ENCODE assay signal across 8 mouse cellular contexts in the genomic region with DNA sequence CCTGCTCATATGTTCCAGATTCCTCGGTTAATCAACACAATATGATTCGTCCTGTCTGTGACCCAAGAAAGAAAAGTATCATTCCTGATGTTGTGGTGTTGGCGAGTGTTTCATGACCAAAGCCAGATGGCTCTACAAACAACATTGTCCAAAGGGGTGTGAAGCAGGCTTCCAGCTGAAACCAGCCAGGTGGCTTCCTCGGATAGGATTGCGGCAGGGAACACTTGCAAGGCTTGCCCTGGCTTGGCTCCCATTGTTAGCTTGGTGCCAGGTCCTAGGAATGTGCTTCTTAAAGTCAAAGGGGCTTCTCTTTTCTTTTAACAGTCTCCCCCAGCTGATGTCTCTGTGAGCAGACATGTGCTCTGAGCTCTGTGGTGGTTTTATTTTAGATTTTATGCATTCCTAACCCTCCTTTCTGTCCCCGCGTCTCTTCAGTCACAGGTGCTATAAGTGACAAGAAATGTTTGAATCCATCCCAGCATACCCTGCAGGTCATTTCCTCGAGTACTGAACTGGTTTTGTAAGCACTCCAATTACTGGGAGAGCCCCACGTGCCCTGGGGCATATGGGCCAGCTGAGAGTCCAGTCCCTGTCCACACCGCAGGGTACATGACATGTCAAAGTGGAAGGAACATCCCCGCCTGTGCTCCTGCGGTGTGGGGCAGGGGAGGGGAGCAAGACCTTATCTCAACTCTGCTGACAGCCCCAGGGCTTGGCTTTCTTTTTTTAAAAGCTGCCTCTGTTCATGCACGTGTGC.
DNase-seq lines count a peak whose midpoint lies in the region; ATAC-seq and TF ChIP-seq lines count a peak whose summit lies in the region.

No protein-coding gene starts in this region.

- H3K27me3 ChIP-seq in heart, adult 2 months (ENCODE audit: control insufficient read depth, insufficient read depth, low read length): no peaks in the 10 kb centered on the region
- no peaks in the 10 kb centered on the region for H3K27me3 ChIP-seq in limb, embryonic 11.5 days (ENCODE audit: control insufficient read depth, insufficient read depth, low read length)
- no peaks in the 10 kb centered on the region for H3K27me3 ChIP-seq in intestine, embryonic 16.5 days (replicated peaks; ENCODE audit: control insufficient read depth, insufficient read depth, low read length)

- no peaks in the 10 kb centered on the region for H3K9me3 ChIP-seq in limb, embryonic 11.5 days (ENCODE audit: control insufficient read depth, low read length)
- H3K9me3 ChIP-seq in intestine, embryonic 16.5 days (ENCODE audit: control insufficient read depth, low read length): no peaks in the 10 kb centered on the region

- no peak overlapping the region for H3K4me2 ChIP-seq in limb, embryonic 11.5 days (ENCODE audit: low read depth, severe bottlenecking)
- H3K4me2 ChIP-seq in intestine, embryonic 16.5 days (ENCODE audit: low read depth, low read length): no peak overlapping the region

- no peaks in the 10 kb centered on the region for H3K79me2 ChIP-seq in heart, adult 2 months (replicated peaks; ENCODE audit: control insufficient read depth, insufficient read depth, low read length)

- no peak overlapping the region for H3K4me3 ChIP-seq in layer of hippocampus, adult 2 months
- H3K4me3 ChIP-seq in heart, adult 2 months: no peak overlapping the region
- no peak overlapping the region for H3K4me3 ChIP-seq in limb, embryonic 11.5 days (ENCODE audit: low read depth, low read length)
- no peak overlapping the region for H3K4me3 ChIP-seq in intestine, embryonic 16.5 days (ENCODE audit: low read length)

- no peak for ATAC-seq in limb, embryonic 11.5 days (ENCODE audit: insufficient number of reproducible peaks, low FRiP score, low TSS enrichment, low read depth)
- ATAC-seq in intestine, embryonic 16.5 days: no peak

- TF ChIP-seq CTCF in layer of hippocampus, adult 2 months (conservative IDR thresholded peaks at IDR 0.05): no peak
- no peak for TF ChIP-seq CTCF in heart, adult 2 months (IDR thresholded peaks at IDR 0.05)

- 30% methylated on average over 13 of the region's 13 CpGs for WGBS in heart, adult 2 months
- 54% methylated on average over 13 of the region's 13 CpGs for WGBS in limb, embryonic 11.5 days
- 62% methylated on average over 13 of the region's 13 CpGs for WGBS in intestine, embryonic 16.5 days

- intact Hi-C loops in heart, adult 2 months (cut with DNase I): loop anchor here (5.0 kb wide), 2 partner anchors 36 to 139 kb away; no protein-coding TSS in a partner anchor

- no peak for TF ChIP-seq POLR2A in heart, adult 2 months (IDR thresholded peaks at IDR 0.05; ENCODE audit: insufficient read depth, low read depth, low read length)

- no peak overlapping the region; the same call in 1 of the 2 replicates for H3K9ac ChIP-seq in heart, adult 2 months (ENCODE audit: low read depth, low read length)
- no peak overlapping the region for H3K9ac ChIP-seq in limb, embryonic 11.5 days (ENCODE audit: low read length)
- H3K9ac ChIP-seq in intestine, embryonic 16.5 days (ENCODE audit: low read depth, low read length): no peak overlapping the region

- no peak for DNase-seq in layer of hippocampus, adult 2 months (ENCODE audit: low spot score in 2 of 2)
- DNase-seq in layer of hippocampus, adult 9-11 months: no peak
- DNase-seq in cerebellum, adult 9-10 months: peak; percentile 97
- peak; percentile 49 to 55 for DNase-seq in heart, adult 2 months
- peak; percentile 30 for DNase-seq in limb, embryonic 11.5 days (ENCODE audit: low spot score)
- DNase-seq in layer of hippocampus, adult 8-10 months (ENCODE audit: low spot score in 2 of 2): no peak
- no peak for DNase-seq in thymus, postnatal 0 days (ENCODE audit: low spot score)

- peak overlapping the region; percentile 86 for H3K27ac ChIP-seq in layer of hippocampus, adult 2 months
- peak overlapping the region; percentile 11; the same call in 1 of the 2 replicates for H3K27ac ChIP-seq in heart, adult 2 months
- no peak overlapping the region for H3K27ac ChIP-seq in limb, embryonic 11.5 days (replicated peaks; ENCODE audit: low read depth, low read length)
- H3K27ac ChIP-seq in intestine, embryonic 16.5 days (ENCODE audit: low read length): no peak overlapping the region

- TF ChIP-seq EP300 in heart, adult 2 months (IDR thresholded peaks at IDR 0.05; ENCODE audit: insufficient read depth, low read depth, low read length): peak; percentile 94

- no peaks in the 10 kb centered on the region for H3K36me3 ChIP-seq in heart, adult 2 months (ENCODE audit: control insufficient read depth, insufficient read depth, low read length)
- H3K36me3 ChIP-seq in limb, embryonic 11.5 days (ENCODE audit: control insufficient read depth, insufficient read depth, low read length): no peaks in the 10 kb centered on the region
- H3K36me3 ChIP-seq in intestine, embryonic 16.5 days (ENCODE audit: control insufficient read depth, insufficient read depth, low read length): no peaks in the 10 kb centered on the region

- H3K4me1 ChIP-seq in heart, adult 2 months (ENCODE audit: control insufficient read depth, insufficient read depth, low read length): peaks cover 1% of the 10 kb centered on the region
- H3K4me1 ChIP-seq in limb, embryonic 11.5 days (ENCODE audit: control insufficient read depth, insufficient read depth, low read length): 0 out of 2 replicates have a peak, but pooled peaks cover 8% of the 10 kb centered on the region
- H3K4me1 ChIP-seq in intestine, embryonic 16.5 days (ENCODE audit: control insufficient read depth, insufficient read depth, low read length): 0 out of 2 replicates have a peak, but pooled peaks cover 2% of the 10 kb centered on the region

Comparison
In these comparisons a context has a peak if more than half of its experiments do, and no peak if none do; other contexts are left out.
1. DNase-seq: peak in cerebellum, adult 9-10 months (single experiment), heart, adult 2 months (2 of 2) and limb, embryonic 11.5 days (single experiment); none in layer of hippocampus, adult 2 months (0 of 2), layer of hippocampus, adult 9-11 months (single experiment), layer of hippocampus, adult 8-10 months (0 of 2) and thymus, postnatal 0 days (single experiment).
2. H3K27ac ChIP-seq: peak in layer of hippocampus, adult 2 months (single experiment) and heart, adult 2 months (single experiment); none in limb, embryonic 11.5 days (single experiment) and intestine, embryonic 16.5 days (single experiment).